Mouse (Mus musculus) left cerebral cortex, postnatal 14 days (tissue): ENCODE measurements around the gene Atp5h. TPM values are rescaled to one million over a fixed set of nuclear protein-coding genes. Genes with fewer than 3 reads are reported as not detected.

ENCODE experiments used
- DNase-seq, 2 experiments: peaks; one replicate each; pipeline ENCODE4 v3.0.0; 2021 to 2022; ENCODE audit warnings: low spot score in 2 of 2, mixed read lengths in 1 of 2
- intact Hi-C: fragments of 180-260 bp; cut with DNase I; formaldehyde crosslinking; loops from one replicate; pipeline ENCODE4 v1.15.1; 2025
- total RNA-seq, 2 experiments: library from RNA; stranded (reverse); gene quantifications; 2 replicates each; pipeline ENCODE4 v1.2.3; 2021

Atp5h gene
- total RNA-seq, 2 experiments from 2014 or later: 423 to 448 TPM

DNA sequence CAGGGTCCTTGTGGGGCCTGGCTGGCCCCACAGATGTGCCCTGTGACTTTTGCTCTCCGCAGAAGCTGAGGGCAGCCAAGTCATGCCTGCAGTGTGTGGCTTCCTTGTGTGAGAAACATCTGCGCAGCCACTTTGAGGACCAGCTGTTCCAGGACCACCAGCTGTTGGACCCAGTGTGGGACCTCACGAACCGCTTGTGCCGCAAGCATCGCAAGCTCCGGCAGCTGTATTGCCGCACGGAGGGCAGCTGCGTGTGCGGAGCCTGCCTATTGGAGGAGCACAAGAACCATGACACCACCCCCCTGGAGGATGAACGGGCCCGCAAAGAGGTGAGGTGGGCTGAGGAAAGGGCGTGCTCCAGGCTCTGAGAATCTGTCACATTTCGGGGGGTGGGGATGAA, 21.7 kb upstream of the Atp5h start:
- no peak for DNase-seq
- intact Hi-C loops: no loop called here

DNA sequence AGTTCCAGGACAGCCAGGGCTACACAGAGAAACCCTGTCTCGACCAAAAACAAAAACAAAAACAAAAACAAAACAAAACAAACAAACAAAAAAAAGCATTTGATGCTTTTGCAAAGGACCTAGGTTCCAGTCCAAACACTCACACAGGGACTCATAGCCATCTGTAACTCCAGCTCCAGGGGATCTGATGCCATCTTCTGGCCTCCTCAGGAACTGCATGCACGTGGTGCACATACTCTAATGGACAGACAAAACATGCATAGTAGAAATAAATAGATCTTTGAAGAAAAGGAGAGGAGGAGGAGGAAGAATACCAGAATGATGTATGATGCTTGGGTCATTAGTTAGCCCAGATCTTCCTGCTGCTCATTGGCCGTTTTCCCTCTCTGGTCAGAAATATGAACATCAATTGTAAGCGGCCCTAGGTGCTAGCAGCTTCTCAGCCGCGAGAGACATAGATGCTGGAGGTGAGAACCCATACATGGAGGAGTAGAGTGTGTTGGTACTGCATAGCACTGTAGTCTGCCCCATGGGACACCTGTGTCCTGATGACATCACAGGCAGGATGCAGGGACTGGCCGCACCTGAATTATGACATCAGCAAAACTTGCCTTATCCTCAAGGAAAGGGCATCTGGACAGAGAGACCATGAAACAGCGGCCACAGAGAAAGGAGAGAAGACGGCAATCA, 20.3 kb upstream of the Atp5h start, which contains the start of gene Trim80:
TSS of gene Trim80 (plus strand) at position 640 of the 690 bp plus-strand sequence.
- DNase-seq: no peak
- intact Hi-C loops: no loop called here

DNA sequence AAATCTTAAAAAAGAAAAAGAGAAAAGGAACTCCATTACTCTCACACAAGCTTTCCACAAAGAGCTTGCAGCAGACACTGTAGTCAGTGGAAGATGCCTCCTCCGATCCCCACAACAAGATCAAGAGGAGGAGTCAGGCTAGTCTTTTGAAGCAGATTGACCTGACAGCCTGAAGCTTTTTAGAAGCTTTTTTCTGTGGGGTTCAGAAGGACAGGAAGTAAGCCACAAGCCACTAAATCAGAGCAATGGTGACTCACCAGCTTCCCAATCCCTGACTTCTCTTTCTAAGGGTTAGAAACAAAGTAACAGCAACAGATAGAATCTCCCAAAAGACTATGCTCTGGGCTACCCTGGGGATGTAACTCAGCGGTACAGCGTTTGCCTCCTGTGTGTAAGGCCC, 19.6 kb upstream of the Atp5h start:
- no peak for DNase-seq
- intact Hi-C loops: no loop called here

DNA sequence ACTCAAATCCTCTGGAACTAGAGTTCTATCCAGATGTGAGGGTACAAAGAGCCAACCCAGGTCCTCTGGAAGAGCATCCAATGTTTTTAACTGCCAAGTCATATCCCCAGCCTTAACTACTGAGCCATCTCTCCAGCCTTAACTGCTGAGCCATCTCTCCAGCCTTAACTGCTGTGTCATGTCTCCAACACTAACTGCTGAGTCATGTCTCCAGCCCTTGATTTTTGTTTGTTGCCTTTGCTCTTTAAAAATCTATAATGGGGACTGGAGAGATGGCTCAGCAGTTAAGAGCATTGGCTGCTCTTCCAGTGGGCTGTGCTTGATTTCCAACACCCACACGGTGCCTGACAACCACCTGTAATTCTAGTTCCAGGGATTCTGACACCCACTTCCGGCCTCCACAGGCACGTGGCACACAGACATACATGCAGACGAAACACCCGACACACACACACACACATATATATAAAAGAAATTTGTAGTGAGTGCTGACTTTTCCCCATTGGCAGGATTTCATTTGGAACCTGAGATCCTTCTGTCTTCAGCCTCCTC, 17.9 kb upstream of the Atp5h start:
- intact Hi-C loops: no loop called here
- peak in 1 of 2 experiments; percentile 55 for DNase-seq

DNA sequence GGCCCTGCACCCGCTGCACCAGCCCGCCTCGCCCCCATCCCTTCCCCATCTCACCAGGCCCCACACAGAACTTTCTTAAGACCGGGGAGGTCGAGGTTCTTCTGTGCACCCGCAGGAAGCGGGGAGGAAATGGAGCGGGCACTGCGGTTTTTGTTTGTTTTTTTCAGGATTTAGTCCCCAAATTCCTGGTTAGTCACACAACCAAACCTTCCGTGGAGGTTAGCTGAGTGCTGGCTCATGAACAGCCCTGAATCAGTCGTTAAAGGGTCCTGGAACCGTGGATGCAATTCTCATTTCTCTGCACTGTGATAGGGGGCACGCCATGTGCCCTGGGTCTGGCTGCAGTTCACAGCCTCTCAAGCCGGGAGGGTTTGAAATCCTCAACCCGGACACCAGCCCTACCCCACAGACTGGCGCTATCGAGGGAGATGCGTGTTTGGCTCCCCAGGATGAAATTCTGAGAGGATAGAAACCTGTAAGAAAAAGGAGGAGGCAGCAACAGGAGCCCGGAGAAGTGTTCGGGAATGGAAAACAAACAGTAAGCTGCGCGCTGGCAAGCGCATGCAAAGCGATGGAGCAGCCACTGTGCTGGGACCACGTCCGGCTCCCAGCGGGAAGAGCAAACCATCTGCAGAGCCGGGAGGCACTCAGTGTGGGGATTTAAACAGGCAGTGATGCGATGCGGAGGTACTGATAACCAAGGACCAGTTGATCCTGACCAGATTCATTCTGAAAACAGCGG, 16.0 kb upstream of the Atp5h start:
- intact Hi-C loops: no loop called here
- peak in 1 of 2 experiments; percentile 40 for DNase-seq

DNA sequence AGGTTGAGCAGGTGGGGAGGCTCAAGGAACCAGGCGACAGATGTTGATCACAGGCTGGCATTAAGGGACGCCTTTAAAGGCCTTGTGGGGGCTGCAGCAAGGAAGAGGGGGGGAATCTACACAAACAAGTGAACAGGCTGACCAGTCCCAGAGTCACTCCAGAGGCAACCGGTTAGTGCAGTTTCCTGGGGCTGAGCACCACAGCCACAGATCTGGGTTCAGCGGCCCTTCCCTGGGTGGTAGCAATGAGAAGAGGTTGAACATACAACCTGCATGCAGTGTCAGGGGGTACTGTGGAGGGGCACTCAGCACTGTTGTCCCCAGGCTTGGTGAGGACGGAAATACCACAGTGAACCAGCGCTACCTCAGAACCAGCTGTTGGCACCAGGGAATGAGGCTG, 13.6 kb upstream of the Atp5h start:
- intact Hi-C loops: no loop called here
- DNase-seq: no peak

DNA sequence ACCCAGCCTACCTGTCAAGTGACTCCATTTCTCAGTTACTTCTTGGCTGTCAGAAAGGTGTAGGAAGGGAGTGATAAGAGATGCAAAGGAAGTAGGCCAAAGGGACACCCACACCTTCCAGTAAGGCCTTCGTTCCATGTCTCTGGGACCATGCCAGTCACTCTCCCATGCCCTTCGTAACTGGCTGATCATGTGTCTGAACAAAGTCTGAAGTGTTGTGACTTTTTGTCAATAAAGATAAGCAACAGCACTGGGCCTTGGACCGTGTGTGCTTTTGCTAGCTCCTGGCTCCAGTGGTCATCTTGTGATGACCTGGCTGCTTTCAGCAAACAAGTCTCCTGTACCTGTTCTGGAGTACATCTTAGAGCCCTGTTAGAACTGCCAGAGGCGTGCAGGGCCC, 13.1 kb upstream of the Atp5h start:
- intact Hi-C loops: no loop called here
- no peak for DNase-seq

DNA sequence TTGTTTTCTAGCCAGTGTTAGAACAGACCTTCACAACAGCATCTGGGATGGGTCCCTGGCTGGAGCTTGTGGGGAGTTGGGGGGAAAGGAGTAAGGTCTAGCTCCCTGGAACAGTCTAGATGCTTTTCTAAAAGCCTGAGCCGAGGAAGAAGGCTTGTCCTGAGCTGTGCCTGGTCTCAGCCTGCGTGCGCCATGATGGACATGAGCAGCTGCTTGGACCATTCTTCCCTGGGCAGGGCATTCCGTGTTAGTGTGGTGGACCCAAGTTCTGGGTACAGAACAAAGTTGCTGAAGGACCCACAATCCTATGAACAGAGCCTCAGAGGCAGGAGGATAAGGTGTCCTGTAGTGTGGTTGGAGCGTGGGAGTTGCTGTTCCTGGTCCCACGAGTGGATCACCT, 10.8 kb upstream of the Atp5h start:
- DNase-seq: no peak
- intact Hi-C loops: no loop called here

DNA sequence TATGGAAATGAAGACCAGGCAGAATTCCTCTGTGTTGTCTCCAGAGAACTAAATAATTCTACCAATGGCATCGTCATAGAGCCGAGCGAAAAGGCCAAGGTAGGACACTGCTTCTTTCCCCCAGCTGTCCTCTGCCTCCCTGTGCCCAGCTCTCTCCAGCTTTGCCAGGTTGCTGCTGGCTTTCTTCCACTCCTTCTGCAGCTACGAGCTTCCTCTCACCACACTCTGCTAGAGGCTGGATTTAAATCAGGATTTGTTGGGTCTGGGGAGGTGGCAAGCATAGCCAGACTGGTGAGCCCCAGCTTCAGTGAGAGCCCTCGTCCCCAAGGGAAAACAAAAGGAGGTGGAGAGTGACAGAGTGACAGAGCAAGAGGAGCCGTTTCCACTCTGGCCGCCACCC, 9.5 kb upstream of the Atp5h start:
- no peak for DNase-seq
- intact Hi-C loops: loop anchor here (2.0 kb wide), 1 partner anchor 45 kb away; the partner anchor contains the start of gene Armc7

DNA sequence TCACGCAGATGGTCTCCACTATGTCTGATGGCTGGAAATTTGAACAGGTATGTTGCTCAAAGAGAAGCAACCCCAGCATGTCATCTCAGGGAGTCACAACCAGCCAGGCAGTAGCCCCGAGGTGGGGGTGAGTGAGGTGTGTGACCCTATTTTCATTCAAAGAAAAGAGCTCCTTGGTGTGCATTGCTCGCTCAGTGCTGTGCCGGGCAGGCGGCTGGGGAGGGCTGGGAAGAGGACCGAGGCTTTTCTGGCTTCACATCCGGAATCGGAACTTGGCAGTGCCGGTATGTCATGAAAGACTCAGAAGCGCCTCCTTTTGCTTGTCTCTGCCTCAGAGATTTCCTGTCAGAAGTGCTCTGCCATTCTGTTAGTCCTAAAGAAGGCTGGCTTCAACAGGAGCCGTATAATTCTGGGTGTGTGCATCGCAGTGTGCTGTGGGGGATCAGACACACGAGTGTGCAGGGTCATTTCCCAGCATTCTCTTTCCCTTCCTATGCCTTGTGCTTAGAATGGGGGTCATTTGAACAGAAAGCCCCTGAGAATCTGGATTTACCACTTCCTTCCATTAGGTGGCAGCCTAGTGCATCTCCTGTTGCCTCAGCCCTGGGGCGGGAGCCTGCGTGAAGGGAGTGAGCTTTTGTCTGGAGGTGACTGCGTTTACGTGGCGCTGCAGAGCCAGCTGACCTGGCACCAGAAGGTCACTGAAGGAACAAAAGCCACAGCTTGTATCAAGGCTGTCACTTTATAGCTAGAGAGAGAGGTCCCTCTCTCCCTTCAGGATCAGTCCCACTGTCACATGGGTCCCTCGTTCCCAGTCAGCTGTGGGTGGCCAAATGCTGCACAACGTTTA, 7.9 kb upstream of the Atp5h start:
- DNase-seq: peak; percentile 82 to 84
- intact Hi-C loops: loop anchor here (2.0 kb wide), 1 partner anchor 47 kb away; the partner anchor contains the start of gene Armc7

DNA sequence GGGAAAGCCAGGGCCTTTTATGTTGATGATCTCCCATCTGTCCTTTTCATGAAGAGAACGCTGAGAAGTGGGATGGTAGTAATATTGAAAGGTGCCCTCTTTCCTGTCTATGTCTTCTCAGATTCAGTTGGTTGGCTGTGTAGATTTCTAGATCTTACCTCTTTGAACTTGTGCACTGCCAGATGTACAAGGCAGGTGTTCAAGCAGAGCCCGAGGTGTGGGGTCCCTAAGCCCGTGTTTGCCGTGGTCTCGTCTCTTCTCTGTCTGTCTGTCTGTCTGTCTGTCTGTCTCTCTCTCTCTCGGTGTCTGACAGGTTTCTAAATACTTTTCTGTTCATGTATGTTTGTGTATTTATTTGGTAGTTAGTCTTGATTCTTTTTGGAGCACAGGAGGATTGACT, 5.9 kb upstream of the Atp5h start:
- intact Hi-C loops: no loop called here
- DNase-seq: no peak

DNA sequence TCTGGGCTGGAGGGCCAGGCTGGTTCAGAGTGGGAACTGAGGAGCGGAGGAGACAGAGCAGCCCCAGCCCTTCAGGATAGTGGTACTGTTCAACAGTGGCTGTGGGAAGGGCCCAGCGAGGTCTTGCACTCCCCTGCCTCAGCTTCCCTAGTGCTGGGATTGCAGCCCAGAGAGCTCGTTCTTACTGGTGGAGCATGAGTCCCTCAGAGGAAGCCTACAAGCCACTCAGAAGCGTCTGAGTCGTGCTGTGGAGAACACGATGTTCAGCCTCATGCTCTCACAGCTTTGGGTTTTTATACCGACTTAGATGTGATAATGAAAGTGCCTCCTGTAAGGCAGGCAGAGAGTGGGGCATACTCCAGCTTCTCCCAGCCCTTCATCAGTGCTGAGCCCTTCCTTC, 4.9 kb upstream of the Atp5h start:
- intact Hi-C loops: no loop called here
- DNase-seq: no peak

DNA sequence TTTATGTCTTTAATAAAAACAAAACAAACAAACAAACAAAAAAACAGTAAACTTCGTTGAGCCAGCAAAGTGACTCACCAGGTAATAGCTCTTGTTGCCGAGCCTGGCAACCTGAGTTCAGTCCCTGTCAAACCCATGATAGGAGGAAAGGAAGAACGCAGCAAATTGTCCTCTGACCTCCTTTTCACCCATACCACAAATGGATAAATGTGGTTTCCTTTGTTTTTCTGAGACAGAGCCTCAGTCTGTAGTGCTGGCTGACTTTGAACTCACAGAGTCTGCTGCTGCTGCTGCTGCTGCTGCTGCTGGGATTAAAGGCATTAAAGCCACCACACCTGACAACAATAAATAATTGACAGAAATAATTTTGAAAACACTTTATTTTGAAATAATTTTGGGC, 3.3 kb upstream of the Atp5h start:
- DNase-seq: no peak
- intact Hi-C loops: no loop called here

DNA sequence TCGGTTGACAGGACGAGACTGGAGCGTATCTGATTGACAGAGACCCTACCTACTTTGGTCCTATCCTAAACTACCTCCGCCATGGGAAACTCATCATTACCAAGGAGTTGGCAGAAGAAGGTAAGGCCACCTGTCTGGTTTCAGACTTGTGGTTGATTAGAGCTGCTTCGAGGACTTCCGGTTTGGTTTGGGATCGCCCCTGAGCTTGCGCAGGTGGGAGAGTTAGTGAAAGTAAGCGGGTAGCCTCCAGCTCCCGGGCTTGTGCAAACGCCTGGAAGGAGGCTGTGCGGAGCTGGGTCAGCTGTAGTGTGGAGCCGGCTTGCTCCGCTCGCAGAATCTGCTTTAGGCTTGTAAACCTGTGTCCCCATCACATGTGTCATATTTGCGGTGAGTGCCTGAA, 2.2 kb upstream of the Atp5h start:
- DNase-seq: no peak
- intact Hi-C loops: loop anchor here (2.0 kb wide), 1 partner anchor 53 kb away; the partner anchor contains the start of gene Armc7

DNA sequence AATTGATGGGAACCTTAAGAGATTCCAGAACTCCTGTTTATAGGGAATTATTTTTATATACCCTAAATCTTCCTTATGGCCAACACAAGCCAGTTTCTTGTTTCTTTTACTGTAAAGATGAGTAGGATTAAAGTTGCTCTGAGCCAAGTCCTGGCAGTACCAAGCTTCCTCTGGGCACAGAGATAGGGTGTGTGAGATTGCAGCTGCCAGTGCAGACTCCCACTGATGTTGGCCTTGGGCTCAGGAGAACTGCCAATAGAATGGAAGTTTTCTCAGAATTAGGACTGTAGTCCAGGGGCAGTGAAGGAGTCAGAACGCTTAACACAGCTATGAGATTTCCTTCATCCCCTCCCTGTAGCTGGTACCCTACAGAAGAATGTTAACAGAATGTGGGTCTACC, 1.6 kb upstream of the Atp5h start:
- intact Hi-C loops: loop anchor here (2.0 kb wide), 1 partner anchor 53 kb away; the partner anchor contains the start of gene Armc7
- DNase-seq: no peak

DNA sequence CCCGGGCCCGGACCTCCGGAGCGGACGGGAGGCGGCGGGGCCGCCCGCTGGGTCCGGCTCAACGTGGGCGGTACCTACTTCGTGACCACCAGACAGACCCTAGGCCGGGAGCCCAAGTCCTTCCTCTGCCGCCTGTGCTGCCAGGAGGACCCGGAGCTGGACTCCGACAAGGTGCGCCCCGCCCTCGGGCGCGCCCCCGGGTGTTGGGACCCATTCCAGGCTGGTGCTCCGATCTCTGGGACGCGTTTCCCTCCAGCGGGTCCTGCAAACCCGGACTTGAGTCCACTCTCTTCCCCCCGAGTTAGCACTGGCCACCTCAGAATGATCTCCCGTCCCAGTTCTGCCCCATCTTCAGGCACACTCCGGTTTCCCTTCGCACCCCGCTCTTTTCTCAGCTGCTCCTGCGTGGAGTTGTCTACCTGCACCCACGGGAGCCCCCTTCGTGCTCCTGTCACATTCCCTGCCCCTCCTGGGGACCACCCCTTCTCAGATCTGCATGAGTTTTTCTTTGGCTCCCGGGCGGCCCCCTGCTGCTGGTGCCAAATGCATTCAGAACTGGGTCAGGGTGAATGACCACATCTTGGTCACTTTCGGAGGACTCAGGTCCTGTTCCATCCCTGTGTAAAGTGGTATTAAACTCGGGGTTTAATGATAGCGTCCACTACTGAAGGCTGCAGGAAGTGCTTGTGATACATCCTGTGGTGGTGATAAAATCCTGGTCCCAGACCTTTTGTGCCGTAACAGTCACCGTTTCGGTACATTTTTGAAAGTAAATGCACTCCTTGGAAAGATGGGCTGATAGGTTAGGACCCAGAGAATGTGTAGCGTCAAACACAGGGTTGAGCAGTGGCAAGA, 801 bp upstream of the Atp5h start:
- DNase-seq: peak; percentile 54 to 57
- intact Hi-C loops: loop anchor here (2.0 kb wide), 1 partner anchor 54 kb away; the partner anchor contains the start of gene Armc7

DNA sequence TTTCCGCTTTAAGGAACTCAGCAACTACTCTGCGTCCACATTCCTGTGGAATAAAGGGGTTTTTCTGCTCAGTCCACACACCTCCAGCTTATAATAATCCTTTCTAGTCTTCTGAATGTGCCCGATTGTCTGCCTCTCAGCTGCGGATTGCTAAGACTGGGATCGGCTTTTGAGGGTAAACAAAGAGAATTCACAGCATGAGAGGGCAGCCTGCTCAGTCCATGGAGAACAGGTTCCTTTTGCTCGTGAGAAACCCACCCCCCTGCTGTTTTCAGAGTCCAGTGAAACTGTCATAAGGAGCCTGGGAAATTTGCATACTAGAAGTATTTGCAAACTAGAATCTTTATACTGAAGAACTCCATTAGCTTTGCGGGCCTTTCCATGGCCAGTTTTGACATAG, 10.2 kb downstream of the Atp5h start:
- intact Hi-C loops: no loop called here

DNA sequence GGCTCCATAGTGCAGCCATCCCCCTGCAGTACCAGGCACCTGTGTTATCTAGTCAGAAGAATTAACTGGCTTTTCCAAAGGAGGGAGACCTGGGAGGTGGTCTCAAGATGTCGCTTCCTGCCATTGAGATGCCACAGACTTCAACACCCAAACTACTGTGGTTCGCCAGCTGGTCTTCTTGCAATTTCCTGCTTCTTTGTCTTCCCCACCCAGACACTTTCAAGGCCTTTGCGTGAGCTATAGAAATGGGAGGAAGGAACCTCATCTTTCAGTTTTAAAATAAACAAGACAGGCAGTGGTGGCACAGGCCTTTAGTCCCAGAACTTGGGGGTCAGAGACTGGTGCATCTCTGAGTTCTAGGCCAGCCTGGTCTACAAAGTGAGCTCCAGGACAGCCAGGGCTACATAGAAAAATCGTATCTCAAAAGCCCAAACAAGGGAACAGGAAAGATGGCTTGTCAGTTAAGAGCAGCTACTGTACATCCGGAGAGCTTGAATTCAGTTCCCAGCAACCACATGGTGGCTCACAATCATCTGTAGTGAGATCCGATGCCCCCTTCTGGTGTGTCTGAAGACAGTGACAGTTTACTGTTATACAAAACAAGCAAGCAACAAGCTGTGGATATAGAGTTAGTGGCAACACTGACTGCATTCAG, 11.4 kb downstream of the Atp5h start:
- no peak for DNase-seq
- intact Hi-C loops: no loop called here

More for the DNA sequence above, 10.2 kb downstream of the Atp5h start:
- DNase-seq: no peak
